Mouse (Mus musculus) regulatory T cell (primary cell): ENCODE results near the gene Saa2.
"Not testable (repeated sequence)": the region's sequence is repeated elsewhere in the genome, so short reads cannot be mapped to it uniquely, and the experiment has no call there.

Experiments
- in situ Hi-C: fragments of 300-600 bp; cut with MboI, MseI; formaldehyde crosslinking; loops from one replicate; pipeline ENCODE4 v1.15.1; 2025; ENCODE audit warnings: high pct_unique_total_duplicates

Gene Saa2

DNA sequence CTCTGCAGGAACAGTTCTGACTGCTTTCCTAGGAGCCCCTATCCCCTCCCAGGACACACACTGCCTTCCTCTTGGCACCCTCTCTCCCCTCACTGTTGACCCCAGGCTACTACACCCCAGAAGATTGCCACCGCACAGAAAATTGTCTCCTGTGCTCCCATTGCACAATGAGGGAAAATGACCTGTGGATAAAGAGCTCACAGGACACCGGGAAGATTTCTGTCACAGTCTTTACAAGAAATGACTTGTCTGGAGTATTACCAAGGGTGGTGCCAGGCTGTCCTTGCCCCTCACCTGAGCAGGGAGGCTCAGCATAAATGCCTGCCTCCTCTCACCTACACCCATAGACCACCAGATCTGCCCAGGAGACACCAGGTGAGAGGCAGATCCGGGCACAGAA lies at the start of gene Saa2:
Saa2 (plus strand) TSS at position 301 of the 400 bp plus-strand sequence.
- in situ Hi-C loops, result no loop called here

DNA sequence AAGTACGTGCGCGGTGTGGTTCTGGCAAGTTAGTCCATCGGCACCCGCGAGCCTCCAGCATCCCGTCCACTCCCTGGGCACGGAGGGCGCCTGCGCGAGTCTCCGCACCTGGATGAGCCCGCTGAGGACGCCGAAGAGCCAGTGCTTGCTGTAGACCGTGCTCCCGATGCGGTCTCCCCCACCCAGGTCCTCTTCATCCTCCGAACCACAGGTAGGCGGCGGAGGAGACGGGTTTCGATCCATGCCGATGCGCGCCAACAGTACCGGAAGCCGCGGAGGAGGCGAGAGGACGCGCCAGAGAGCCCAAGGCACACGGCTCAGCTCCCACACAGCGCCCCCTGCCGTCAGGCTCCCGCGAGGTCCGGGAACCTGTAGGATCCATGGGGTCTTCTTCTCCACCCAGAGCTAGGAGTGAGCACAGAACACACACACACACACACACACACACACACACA lies 41.2 kb upstream of the Saa2 start, which contains the start of gene Saal1:
Saal1 (minus strand) TSS at position 291 of the 455 bp plus-strand sequence.
- in situ Hi-C loops, result no loop called here

DNA sequence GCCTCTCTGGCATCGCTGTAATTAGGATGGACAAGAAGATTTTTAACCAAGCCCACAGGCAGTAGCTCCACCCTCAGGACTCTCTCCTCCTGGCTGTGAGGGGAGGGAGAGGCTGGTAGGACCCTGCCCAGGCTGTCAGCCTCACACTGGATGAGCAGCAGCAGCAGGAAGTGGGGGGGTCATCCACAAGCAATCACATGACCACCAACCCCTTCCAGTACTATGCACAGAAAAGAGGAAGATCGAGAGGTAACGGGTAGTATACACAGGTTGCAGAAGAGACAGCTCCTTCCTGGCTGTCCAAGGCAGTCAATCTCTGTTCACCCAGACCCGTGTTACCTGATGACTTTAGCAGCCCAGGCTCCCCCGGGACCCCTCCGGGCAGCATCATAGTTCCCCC lies 39.3 kb upstream of the Saa2 start:
- in situ Hi-C loops, result no loop called here

DNA sequence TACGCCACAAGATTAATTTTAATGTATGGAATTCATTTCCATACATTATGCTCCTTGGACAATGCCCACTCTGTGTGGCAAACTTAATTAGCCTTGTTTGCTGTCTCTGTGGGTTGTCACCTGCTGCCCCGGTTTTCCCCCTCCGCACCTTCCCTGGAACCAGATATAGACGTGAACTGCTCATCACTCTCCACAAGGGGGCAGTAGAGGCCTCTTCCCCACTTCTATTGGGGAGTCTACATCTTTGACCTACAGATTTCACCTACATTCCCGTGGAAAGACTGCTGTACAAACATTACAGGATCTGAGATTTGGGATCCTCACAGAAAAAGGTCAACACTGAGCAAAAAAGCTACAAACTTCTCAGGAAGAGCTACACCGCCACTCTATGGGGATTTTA lies 37.1 kb upstream of the Saa2 start:
- in situ Hi-C loops, result no loop called here

DNA sequence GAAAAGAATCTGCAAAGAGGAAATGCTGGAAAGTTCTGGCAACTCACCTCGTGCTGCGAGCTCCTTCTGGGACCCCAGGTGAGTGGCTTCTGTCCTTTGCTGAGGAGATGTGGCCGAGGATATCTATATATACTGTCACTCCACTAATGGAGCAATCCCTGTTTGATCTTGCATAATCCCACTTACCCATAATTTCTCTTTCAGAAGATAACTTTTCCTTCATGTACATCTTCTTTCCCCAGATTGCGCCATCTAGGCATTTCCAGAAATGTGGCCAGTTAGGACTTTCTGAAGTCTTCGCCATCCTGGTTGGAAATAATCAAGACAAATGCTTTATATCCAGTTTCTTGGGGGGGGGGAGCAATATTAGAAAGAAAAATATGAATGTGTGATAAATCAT lies 36.0 kb upstream of the Saa2 start, which contains the start of gene Saa3:
Saa3 (minus strand) TSS at position 101 of the 400 bp plus-strand sequence.
- in situ Hi-C loops, result no loop called here

DNA sequence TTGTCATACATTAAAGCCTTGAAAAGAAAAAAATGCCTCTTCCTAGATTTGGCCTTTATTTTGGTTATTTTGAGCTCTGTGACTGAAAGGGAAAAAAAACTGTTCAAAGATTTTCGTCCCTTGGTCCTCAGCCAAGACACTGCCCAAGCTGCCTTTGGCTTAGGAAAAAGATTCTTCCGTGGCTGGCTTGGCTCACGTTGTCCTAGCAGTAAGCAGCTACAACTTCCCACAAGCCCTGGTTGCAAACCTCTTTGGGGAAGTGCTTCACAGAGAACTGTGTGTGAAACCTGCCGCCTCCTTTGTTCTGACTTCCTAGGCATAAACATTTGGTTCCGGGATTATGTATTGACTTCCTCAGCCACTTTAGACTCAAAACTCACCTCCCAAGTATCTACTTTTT lies 34.7 kb upstream of the Saa2 start:
- in situ Hi-C loops, result no loop called here

DNA sequence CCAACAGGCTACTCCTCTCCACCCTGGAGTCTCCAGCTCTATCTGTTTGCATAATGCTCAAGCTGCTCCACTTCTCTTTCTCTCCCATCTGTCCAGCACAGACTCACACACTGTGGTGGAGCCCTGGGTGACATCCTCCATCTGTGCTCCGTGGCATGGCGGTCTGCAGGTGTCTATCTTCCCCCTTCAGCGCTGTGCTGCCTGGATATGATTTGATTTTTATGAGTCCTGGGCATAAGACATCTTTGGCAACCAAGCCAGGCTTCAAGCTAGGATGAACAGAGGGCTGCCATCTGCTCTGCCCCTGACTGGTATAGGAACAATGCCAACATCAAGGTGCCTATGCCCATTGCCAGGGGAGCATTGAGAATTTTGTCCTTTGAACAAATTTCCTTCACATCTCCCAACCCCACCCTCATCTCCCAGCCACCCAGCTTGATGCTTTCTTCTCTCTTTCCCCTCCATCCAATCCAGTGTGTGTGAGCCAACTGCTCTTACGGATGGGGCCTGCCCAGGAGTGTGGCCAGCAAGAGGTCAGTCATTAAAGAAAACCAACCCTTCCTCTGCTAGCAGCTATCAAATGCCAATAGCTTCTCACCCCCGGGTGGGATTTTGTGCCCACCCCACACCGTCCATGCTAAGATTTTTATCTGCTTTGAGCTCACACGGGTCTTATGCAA lies 32.9 kb upstream of the Saa2 start:
- in situ Hi-C loops, result no loop called here

DNA sequence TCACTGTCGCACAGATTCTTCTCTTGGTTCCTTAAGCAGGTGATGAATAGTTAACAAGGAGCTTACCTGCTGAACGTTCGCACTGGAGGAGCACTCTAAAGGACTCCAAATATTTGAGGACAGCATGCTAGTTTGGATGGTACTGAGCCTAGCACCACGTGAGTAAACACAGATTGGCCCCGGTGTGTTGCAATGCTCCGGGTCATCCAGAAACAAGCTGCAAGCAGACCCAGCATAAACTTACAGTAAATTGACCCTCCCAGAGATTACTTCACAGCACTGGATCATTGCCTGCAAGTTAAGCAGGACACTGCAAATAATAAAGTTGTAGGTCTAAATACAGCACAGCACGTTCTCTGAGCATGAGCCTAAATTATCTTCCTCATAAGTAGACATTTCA lies 32.1 kb upstream of the Saa2 start:
- in situ Hi-C loops, result no loop called here

DNA sequence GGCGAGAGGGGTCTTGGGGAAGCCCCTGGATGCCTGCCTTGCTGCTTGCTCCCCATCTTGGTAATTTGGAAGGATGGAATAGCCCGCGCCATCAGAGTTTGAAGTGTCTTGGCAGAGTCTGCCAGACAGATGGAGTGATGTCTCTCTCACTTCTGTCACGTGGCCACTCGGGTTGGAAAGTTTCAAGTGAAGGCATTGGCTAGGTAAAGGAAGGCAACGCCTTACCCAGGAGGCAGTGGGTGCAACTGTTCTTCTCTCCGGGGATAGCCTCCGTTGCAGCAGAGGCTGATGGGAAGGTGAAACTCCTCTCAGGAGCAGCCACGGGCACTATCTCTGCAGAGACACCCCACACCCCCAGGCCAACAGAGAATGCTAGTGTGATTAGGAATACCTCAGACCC lies 31.1 kb upstream of the Saa2 start:
- in situ Hi-C loops, result no loop called here

DNA sequence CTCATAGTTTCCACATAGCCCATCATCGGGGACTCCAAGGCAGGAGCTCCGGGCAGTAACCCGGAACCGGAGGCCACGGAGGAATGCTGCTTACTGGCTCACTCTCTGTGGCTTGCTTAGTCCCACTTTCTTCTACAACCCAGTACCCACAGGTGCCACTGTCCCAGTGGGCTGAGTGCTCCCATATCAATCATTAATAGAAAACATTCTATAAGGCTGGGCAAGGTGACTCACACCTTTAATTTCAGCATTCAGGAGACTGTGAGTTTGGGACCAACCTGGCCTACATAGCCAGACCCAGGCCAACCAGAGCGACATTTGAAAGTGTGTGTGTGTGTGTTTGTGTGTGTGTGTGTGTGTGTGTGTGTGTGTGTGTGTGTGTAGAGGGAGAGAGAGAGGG lies 28.2 kb upstream of the Saa2 start:
- in situ Hi-C loops, result no loop called here

DNA sequence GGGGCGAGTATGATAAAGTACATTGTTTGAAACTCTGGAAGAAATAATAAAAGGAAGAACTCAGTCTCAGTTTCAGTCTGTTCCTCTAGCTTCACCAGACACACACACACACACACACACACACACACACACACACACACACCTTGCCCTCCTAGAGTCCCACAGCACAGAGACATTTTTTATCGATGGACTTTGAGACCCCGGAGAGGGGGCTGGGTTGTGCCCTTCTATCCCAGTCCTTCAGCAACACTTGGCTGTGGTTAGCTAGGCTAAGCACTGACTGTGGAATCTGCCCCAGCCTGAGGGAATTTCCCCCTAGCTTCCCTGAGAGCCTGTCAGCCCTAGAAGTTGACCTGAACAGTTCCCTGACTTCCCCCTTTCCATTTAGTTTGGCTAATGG lies 27.7 kb upstream of the Saa2 start:
- in situ Hi-C loops, result no loop called here

DNA sequence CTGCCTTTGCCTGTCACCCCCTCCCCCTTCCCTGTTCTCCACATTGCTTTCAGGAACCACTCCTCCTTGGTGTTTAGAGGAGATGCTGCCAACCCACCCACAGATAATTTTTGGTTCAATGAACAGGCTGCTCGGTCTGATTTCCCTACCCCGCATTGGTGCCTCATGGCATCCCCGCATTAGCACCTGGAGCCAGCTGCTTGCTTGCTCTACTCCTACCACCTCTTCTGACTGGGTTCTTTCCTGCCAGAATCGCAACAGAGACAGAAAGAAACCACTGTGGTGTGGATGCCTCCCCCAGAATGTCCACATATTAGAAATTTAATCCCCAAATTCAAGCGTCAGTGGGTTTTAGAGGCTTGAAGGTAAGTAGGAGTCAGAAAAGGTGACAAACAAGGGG lies 27.2 kb upstream of the Saa2 start:
- in situ Hi-C loops, result no loop called here

DNA sequence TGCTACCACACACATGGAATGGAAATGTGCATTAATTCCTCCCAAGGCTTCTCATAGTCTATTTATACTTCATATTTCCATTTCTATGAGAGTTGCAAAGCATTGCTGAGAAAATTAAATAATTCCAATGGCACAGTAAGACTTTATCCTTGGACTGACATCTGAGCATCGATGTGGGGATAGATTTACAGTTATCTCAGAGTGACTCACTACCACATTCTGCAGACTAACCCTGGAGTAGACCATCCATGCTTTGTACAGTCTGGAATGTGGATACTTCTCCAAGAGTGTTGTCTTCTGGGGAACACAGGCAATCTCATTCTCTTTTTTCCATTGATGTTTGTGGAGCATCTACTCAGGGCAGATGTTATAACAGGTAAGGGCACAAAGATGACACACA lies 24.0 kb upstream of the Saa2 start:
- in situ Hi-C loops, result no loop called here

DNA sequence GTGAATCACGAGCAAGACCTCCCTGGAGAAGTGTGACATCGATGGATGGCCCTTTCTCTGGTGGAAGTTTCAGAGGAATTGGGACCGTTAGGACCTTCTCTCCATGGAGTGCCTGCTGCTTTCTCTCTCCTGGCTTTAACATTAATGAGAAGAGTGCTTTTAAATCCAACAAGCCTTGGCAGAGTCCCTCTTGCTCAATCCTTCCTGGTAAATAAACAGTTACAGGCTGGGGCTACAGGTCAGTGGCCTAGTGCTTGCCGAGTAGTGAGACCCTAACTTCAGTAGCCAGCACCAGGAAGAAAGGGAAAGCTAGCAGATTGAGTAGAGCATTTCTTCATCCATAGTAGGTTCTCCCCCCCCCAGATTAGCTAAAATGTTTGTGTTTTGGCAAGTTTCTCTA lies 19.1 kb upstream of the Saa2 start, which contains the start of gene Saa4:
Saa4 (minus strand) TSS at position 146 of the 400 bp plus-strand sequence.
- in situ Hi-C loops, result no loop called here

DNA sequence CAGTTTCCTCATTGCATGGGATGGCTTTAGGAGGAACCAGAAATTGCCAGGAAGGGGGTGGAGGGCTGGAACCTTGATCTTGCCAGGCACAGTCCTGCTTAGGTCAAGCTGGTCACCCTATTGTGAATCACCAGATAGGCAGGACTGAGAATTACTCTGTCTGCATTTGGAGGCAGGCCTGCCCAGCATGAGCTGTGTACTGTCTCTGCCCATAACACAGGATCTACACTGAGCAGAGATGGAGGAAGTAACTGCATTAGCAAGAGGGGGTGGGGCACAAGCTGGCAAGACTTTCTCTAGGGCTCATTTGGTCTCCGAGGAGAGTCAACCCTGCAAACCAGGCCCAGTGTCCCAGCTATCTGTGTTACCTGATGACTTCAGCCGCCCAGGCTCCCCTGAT lies 16.6 kb upstream of the Saa2 start:
- in situ Hi-C loops, result no loop called here

DNA sequence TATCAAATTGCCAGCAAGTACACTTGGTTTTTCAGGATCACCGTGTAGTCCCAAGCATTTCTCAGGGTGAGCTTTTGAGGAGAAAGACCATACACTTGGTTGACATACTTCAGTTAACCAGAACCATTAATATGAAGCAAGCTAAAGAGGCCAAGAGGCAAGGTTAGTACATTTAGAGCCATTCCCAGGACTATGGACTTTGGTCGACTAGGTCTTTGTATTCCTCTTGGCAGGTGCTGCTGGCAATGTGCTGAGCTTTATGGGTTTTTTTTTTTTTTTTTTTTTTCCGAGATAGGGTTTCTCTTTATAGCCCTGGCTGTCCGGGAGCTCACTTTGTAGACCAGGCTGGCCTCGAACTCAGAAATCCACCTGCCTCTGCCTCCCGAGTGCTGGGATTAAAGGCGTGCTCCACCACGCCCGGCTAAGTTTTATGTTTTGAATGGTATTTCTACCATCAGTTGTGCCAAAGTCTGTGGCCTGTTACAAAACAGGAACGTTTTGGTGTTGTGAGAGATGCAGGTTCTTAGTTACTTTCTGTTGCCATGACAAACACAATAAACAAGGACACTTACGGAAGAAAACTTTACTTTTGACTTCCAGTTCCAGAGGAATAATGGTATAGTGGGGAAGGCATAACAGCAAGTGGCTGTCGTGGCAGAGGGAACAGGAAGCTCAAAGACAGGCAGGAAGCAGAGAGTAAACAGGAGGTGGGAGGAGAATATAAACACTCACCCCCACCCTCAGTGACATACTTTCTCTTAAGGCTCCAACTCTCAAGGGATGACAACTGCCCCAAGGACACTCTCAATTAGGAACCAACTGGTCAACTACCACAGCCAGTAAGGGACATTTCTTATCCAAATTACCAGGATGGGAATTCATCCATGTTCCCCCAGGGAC lies 12.8 kb upstream of the Saa2 start:
- in situ Hi-C loops, result no loop called here

DNA sequence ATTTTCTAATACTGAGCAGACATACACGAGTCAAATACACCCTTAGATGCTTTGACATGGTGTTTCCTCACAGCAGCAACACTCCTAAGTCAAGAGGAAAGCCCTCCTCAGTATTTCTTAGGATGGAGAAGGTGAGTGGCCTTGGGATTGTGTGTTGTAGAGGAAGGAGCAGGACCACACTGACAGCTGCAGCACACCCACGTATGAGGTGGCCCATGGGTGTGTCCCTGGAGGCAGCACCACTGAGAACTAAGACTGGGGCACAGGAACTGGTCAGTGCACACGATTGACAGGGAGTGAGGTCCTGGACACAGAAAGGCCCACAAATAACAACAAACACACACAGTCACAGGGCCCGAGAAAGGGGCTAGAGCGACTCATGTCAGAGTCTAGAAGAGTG lies 11.5 kb upstream of the Saa2 start:
- in situ Hi-C loops, result not testable (repeated sequence)

DNA sequence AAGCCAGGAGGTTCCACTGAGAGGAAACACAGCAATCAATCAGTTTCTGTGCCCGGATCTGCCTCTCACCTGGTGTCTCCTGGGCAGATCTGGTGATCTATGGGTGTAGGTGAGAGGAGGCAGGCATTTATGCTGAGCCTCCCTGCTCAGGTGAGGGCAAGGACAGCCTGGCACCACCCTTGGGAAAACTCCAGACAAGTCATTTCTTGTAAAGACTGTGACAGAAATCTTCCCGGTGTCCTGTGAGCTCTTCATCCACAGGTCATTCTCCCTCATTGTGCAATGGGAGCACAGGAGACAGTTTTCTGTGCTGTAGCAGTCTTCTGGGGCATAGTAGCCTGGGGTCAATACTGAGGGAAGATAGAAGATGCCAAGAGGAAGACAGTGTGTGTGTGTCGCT lies 8.7 kb upstream of the Saa2 start, which contains the start of gene Saa1:
Saa1 (minus strand) TSS at position 101 of the 400 bp plus-strand sequence.
- in situ Hi-C loops, result not testable (repeated sequence)

DNA sequence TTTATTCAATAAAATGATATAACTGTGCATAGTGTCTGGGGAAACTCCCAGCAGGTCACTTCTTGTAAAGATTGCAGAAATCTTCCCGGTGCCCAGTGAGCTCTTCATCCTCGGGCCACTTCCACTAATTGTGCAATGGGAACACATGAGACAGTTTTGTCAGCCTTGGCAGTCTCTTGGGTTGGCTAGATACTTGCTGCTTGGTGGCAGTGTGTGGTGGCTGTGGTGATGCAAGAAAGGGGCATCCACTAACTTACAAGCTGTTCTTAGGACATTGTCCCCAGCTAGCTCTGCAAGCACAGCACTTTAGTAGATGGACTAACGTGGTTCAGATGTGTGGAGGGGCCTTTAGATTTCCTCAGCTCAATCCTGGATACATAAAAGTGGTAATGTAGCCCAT lies 5.8 kb upstream of the Saa2 start:
- in situ Hi-C loops, result no loop called here

DNA sequence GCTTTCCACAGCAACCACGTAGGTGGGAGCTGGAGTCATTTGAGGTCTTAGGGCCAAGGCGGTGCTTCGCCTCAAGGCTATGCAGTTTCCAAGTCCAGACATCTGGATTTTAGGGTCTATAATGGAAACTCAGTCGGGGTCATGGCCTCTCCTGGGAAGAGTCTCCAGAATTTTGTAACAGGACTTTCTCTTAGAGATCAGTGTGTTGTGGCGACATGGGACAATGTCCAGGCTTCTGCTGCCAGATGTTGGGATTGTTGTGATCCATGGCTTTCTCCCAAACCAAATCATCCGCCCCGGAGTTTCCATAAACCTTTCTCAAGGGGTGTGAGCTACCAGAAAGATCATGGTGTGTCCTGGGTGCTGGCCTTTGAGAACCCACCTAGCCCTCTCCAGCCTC lies 5.2 kb upstream of the Saa2 start:
- in situ Hi-C loops, result no loop called here

DNA sequence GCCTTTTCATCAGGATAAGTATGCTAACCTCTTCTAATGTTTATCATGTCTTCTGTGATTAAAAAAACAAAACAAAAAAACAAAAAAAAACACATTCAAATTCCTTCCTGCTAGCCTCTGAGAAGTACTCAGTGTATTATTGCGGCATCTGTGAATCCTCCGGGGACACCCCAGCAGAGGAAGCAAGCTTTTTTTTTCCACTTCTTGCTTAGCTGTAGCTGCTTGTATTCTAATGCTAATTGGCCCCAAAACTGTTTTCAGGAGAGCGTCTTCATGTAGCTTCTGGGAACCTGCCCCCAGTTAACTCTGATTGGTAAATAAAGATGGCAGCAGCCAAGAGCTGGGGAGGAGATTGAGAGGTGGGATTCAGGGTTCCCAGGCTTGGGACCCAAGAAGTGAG lies 3.1 kb upstream of the Saa2 start:
- in situ Hi-C loops, result no loop called here

DNA sequence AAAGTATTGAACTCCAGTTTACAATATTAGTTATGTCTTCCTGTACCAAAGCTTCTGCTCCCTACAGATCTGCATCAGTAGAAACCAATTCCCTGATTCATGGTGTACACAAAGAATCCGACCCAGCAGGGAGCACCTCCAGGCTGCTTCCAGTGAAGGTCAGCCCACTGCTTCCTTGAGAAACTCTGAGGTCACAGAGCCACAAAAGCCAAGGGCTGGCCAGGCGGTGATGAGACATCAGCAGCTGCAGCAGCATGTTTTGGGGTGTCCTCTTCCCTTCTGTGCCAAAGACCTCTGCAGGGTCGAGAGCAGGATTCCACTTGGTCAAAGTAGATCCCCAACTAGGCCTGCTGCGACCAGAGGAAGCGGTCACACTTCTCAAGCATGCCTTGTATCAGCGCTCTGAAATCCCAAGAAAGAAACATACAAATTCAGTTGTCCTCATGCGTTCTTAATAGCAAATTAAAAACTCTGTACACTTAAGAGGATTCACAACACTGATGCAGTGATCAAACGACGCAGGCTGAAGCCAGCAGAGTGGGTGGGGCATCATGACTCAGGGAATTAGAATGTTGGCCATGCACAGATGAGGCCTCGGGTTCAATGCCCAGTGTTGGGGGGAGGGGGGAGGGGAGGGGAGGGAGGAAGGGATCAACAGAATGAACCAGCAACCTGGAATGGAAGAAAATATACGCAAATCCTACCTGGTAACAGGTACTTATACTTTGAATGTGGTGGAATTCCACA lies 9.6 kb downstream of the Saa2 start:
- in situ Hi-C loops, result no loop called here
